Mouse (Mus musculus) heart, embryonic 16.5 days (tissue): ENCODE results near the gene Klhdc7a. TPM values are rescaled to one million over a fixed set of nuclear protein-coding genes. Genes with fewer than 3 reads are reported as not detected.

Source experiments
- ATAC-seq: fragments of 200-750 bp; cut with Nextera tagmentation; replicated peaks from 2 replicates; pipeline ENCODE4 v1.8.0; 2017; ENCODE audit warnings: moderate number of reproducible peaks; ENCODE audit not compliant: insufficient read depth, low FRiP score; ENCODE audit errors: extremely low read depth
- H3K27ac ChIP-seq: fragments of 300-500 bp; sonication (generic); 2 replicates; pipeline ENCODE4 v1.5.1; 2014; ENCODE audit warnings: mild to moderate bottlenecking, low read length, control low read depth, moderate library complexity
- H3K27me3 ChIP-seq: fragments of 300-500 bp; sonication (generic); 2 replicates; pipeline ENCODE4 v1.6.1; 2014; ENCODE audit warnings: low read length, mixed read lengths; ENCODE audit not compliant: control insufficient read depth, insufficient read depth
- H3K36me3 ChIP-seq: fragments of 300-500 bp; sonication (generic); 2 replicates; pipeline ENCODE4 v1.6.1; 2014; ENCODE audit not compliant: control insufficient read depth, insufficient read depth
- H3K4me1 ChIP-seq: fragments of 300-500 bp; sonication (generic); 2 replicates; pipeline ENCODE4 v1.6.1; 2014; ENCODE audit warnings: low read length, mixed read lengths; ENCODE audit not compliant: control insufficient read depth, insufficient read depth
- H3K4me2 ChIP-seq: fragments of 300-500 bp; sonication (generic); 2 replicates; pipeline ENCODE4 v1.6.1; 2014; ENCODE audit warnings: low read depth, mild to moderate bottlenecking, control low read depth, low read length
- H3K4me3 ChIP-seq: fragments of 300-500 bp; sonication (generic); 2 replicates; pipeline ENCODE4 v1.5.1; 2014; ENCODE audit warnings: mild to moderate bottlenecking, control low read depth, low read length
- H3K9ac ChIP-seq: fragments of 300-500 bp; sonication (generic); 2 replicates; pipeline ENCODE4 v1.6.1; 2014; ENCODE audit warnings: low read length, control low read depth
- H3K9me3 ChIP-seq: fragments of 300-500 bp; sonication (generic); replicated peaks from 2 replicates; pipeline ENCODE4 v1.6.1; 2016; ENCODE audit warnings: low read length; ENCODE audit not compliant: control insufficient read depth
- WGBS: fragments of 180-500 bp; shearing (Covaris S2); extraction: QIAGEN DNeasy Blood & Tissue Kit; methylation state at CpG from one replicate; pipeline ENCODE4 v1.1.7; 2014; 5-methylcytosine and 5-hydroxymethylcytosine counted together
- polyA plus RNA-seq: library from polyadenylated mRNA; unstranded; fragments of >200 nt; fragmentation: Nextera tagmentation; extraction: Ambion mirVana; gene quantifications from 2 replicates; pipeline ENCODE4 v1.2.1, GENCODE M21; 2015

Klhdc7a gene
- polyA plus RNA-seq, 1 experiment from 2014 or later, result 0.74 TPM

GRCm38 (mm10) chr4:139993111-139993755, 25.4 kb upstream of the Klhdc7a start:
- H3K36me3 ChIP-seq, result no peaks in the 10 kb centered on the region
- no peaks in the 10 kb centered on the region for H3K27me3 ChIP-seq
- no peak overlapping the region for H3K4me2 ChIP-seq
- WGBS, result 18% methylated on average over 7 of the region's 16 CpGs
- no peak overlapping the region for H3K9ac ChIP-seq
- H3K4me1 ChIP-seq, result no peaks in the 10 kb centered on the region
- H3K27ac ChIP-seq, result no peak overlapping the region
- ATAC-seq, result no peak
- peaks cover 7% of the 10 kb centered on the region for H3K9me3 ChIP-seq
- H3K4me3 ChIP-seq, result no peak overlapping the region

- ATAC-seq, result no peak
- H3K27ac ChIP-seq, result no peak overlapping the region
- no peak overlapping the region for H3K4me2 ChIP-seq
- H3K9ac ChIP-seq, result no peak overlapping the region
- H3K36me3 ChIP-seq, result no peaks in the 10 kb centered on the region
- H3K4me1 ChIP-seq, result no peaks in the 10 kb centered on the region
- no peak overlapping the region for H3K4me3 ChIP-seq
- no peaks in the 10 kb centered on the region for H3K9me3 ChIP-seq
- H3K27me3 ChIP-seq, result no peaks in the 10 kb centered on the region
- 38% methylated on average over 7 of the region's 7 CpGs for WGBS
These were observed 19.1 kb upstream of the Klhdc7a start for GRCm38 (mm10) chr4:139986913-139987312.

- ATAC-seq, result no peak
- Histone ChIP-seq H3K27me3 (no peaks in the 10 kb centered on the region), H3K4me2 (no peak overlapping the region), H3K9me3 (no peaks in the 10 kb centered on the region), H3K4me1 (0 out of 2 replicates have a peak, but pooled peaks cover 2% of the 10 kb centered on the region), H3K4me3 (no peak overlapping the region), H3K9ac (no peak overlapping the region), H3K36me3 (no peaks in the 10 kb centered on the region), H3K27ac (no peak overlapping the region)
- 25% methylated on average over 5 of the region's 5 CpGs for WGBS
These were observed 10.9 kb upstream of the Klhdc7a start for GRCm38 (mm10) chr4:139978716-139979115.

GRCm38 (mm10) chr4:139977308-139977781, 9.5 kb upstream of the Klhdc7a start:
- Histone ChIP-seq H3K4me3 (no peak overlapping the region), H3K36me3 (no peaks in the 10 kb centered on the region), H3K27ac (no peak overlapping the region), H3K9me3 (no peaks in the 10 kb centered on the region), H3K27me3 (no peaks in the 10 kb centered on the region), H3K4me1 (0 out of 2 replicates have a peak, but pooled peaks cover 2% of the 10 kb centered on the region), H3K9ac (no peak overlapping the region), H3K4me2 (no peak overlapping the region)
- no peak for ATAC-seq
- 36% methylated on average over 5 of the region's 5 CpGs for WGBS

- 0 out of 2 replicates have a peak, but pooled peaks cover 2% of the 10 kb centered on the region for H3K4me1 ChIP-seq
- H3K4me3 ChIP-seq, result no peak overlapping the region
- H3K36me3 ChIP-seq, result no peaks in the 10 kb centered on the region
- no peaks in the 10 kb centered on the region for H3K9me3 ChIP-seq
- no peaks in the 10 kb centered on the region for H3K27me3 ChIP-seq
- no peak for ATAC-seq
- no peak overlapping the region for H3K9ac ChIP-seq
- no peak overlapping the region for H3K27ac ChIP-seq
- no peak overlapping the region for H3K4me2 ChIP-seq
- WGBS, result 28% methylated on average over 7 of the region's 7 CpGs
These were observed 6.7 kb upstream of the Klhdc7a start for GRCm38 (mm10) chr4:139974506-139974905.

GRCm38 (mm10) chr4:139967475-139967891, 343 bp downstream of the Klhdc7a start:
- Histone ChIP-seq H3K9ac (no peak overlapping the region), H3K27ac (peak overlapping the region; percentile 2; the same call in 1 of the 2 replicates), H3K27me3 (peaks cover 4% of the 10 kb centered on the region; the same call in 1 of the 2 replicates), H3K9me3 (no peaks in the 10 kb centered on the region), H3K4me1 (peaks cover 6% of the 10 kb centered on the region), H3K36me3 (no peaks in the 10 kb centered on the region), H3K4me2 (peak overlapping the region; percentile 9; the same call in 1 of the 2 replicates), H3K4me3 (no peak overlapping the region)
- ATAC-seq, result no peak
- 14% methylated on average over 10 of the region's 10 CpGs for WGBS

- H3K4me2 ChIP-seq, result peak overlapping the region; percentile 9; the same call in 1 of the 2 replicates
- H3K36me3 ChIP-seq, result no peaks in the 10 kb centered on the region
- WGBS, result 39% methylated on average over 3 of the region's 3 CpGs
- H3K27me3 ChIP-seq, result peaks cover 4% of the 10 kb centered on the region; the same call in 1 of the 2 replicates
- no peak overlapping the region for H3K27ac ChIP-seq
- no peak overlapping the region for H3K4me3 ChIP-seq
- H3K4me1 ChIP-seq, result peaks cover 6% of the 10 kb centered on the region
- no peak overlapping the region for H3K9ac ChIP-seq
- H3K9me3 ChIP-seq, result no peaks in the 10 kb centered on the region
- no peak for ATAC-seq
These were observed 845 bp downstream of the Klhdc7a start for GRCm38 (mm10) chr4:139966981-139967380.

- no peak overlapping the region for H3K27ac ChIP-seq
- no peak overlapping the region for H3K9ac ChIP-seq
- H3K4me1 ChIP-seq, result peaks cover 6% of the 10 kb centered on the region
- no peak overlapping the region for H3K4me3 ChIP-seq
- no peaks in the 10 kb centered on the region for H3K36me3 ChIP-seq
- H3K27me3 ChIP-seq, result peaks cover 4% of the 10 kb centered on the region; the same call in 1 of the 2 replicates
- H3K4me2 ChIP-seq, result no peak overlapping the region
- H3K9me3 ChIP-seq, result no peaks in the 10 kb centered on the region
- no peak for ATAC-seq
- 80% methylated on average over 28 of the region's 28 CpGs for WGBS
These were observed 2.1 kb downstream of the Klhdc7a start for GRCm38 (mm10) chr4:139965596-139966185.

- WGBS, result 71% methylated on average over 4 of the region's 5 CpGs
- Histone ChIP-seq H3K4me2 (no peak overlapping the region), H3K36me3 (no peaks in the 10 kb centered on the region), H3K9me3 (no peaks in the 10 kb centered on the region), H3K27me3 (peaks cover 4% of the 10 kb centered on the region; the same call in 1 of the 2 replicates), H3K9ac (no peak overlapping the region), H3K4me3 (no peak overlapping the region), H3K27ac (no peak overlapping the region), H3K4me1 (peaks cover 6% of the 10 kb centered on the region)
- ATAC-seq, result no peak
These were observed 3.4 kb downstream of the Klhdc7a start for GRCm38 (mm10) chr4:139964406-139964805.
